ENCODE assay signal across 10 mouse cellular contexts in genomic region chr10:80421651-80422472, GRCm38 (mm10). TPM values are rescaled to one million over a fixed set of nuclear protein-coding genes. Genes with fewer than 3 reads are reported as not detected.
A peak's percentile ranks its signal among the peaks of the same experiment; 100 is the strongest.
DNase-seq lines count a peak whose midpoint lies in the region; ATAC-seq lines count a peak whose summit lies in the region.
"Had no signal": no experiment of that assay in that cellular context is flagged by ENCODE, and none has a peak within 500 bp of the region (broad histone marks: within the 10 kb centered on the region; RNA-seq: fewer than 3 reads in every experiment).

No protein-coding gene starts in this region.

- H3K27ac ChIP-seq in heart, embryonic 12.5 days (ENCODE audit: poor library complexity, severe bottlenecking), result peak overlapping the region; percentile 30; the same call in 1 of the 2 replicates
- peak overlapping the region; percentile 48; the same call in 1 of the 2 replicates for H3K27ac ChIP-seq in intestine, embryonic 15.5 days
- peak overlapping the region; percentile 10; the same call in 1 of the 2 replicates for H3K27ac ChIP-seq in neural tube, embryonic 15.5 days (replicated peaks)
- H3K27ac ChIP-seq: heart, embryonic 15.5 days had no signal

- DNase-seq in heart, postnatal 4 days, result no peak
- peak; percentile 67 to 72 for DNase-seq in adrenal gland, postnatal 36 days
- no peak for DNase-seq in frontal cortex, adult 2 months (ENCODE audit: extremely low spot score in 1 of 2, low spot score in 1 of 2)
- no peak for DNase-seq in lung, postnatal 25 days (ENCODE audit: low spot score)

- H3K4me3 ChIP-seq in heart, embryonic 12.5 days, result no peak overlapping the region
- H3K4me3 ChIP-seq in intestine, embryonic 15.5 days (replicated peaks), result no peak overlapping the region
- no peak overlapping the region for H3K4me3 ChIP-seq in neural tube, embryonic 15.5 days (replicated peaks)
- H3K4me3 ChIP-seq: heart, embryonic 15.5 days had no signal

- H3K4me2 ChIP-seq in heart, embryonic 12.5 days, result no peak overlapping the region
- H3K4me2 ChIP-seq in intestine, embryonic 15.5 days (replicated peaks), result peak overlapping the region; percentile 43
- no peak overlapping the region for H3K4me2 ChIP-seq in neural tube, embryonic 15.5 days
- H3K4me2 ChIP-seq: heart, embryonic 15.5 days had no signal

- no peaks in the 10 kb centered on the region for H3K27me3 ChIP-seq in heart, embryonic 12.5 days (replicated peaks)
- no peaks in the 10 kb centered on the region for H3K27me3 ChIP-seq in intestine, embryonic 15.5 days (replicated peaks)
- no peaks in the 10 kb centered on the region for H3K27me3 ChIP-seq in neural tube, embryonic 15.5 days (replicated peaks)
- H3K27me3 ChIP-seq: CH12.LX; heart, embryonic 15.5 days had no signal

- 75% methylated on average over 9 of the region's 9 CpGs for WGBS in heart, embryonic 12.5 days
- WGBS in intestine, embryonic 15.5 days, result 69% methylated on average over 9 of the region's 9 CpGs
- WGBS in neural tube, embryonic 15.5 days, result 74% methylated on average over 9 of the region's 9 CpGs

- peak; percentile 87 for ATAC-seq in heart, embryonic 12.5 days (ENCODE audit: insufficient number of reproducible peaks, low FRiP score)
- peak; percentile 68 for ATAC-seq in intestine, embryonic 15.5 days
- ATAC-seq in neural tube, embryonic 15.5 days (ENCODE audit: low FRiP score), result no peak
- ATAC-seq in cerebellum, adult (ENCODE audit: insufficient number of reproducible peaks, low FRiP score, low TSS enrichment), result no peak

- peaks cover 89% of the 10 kb centered on the region for H3K36me3 ChIP-seq in heart, embryonic 12.5 days
- peaks cover 69% of the 10 kb centered on the region for H3K36me3 ChIP-seq in intestine, embryonic 15.5 days
- H3K36me3 ChIP-seq in neural tube, embryonic 15.5 days, result peaks cover 71% of the 10 kb centered on the region

- peaks cover 12% of the 10 kb centered on the region; the same call in 1 of the 2 replicates for H3K9me3 ChIP-seq in heart, embryonic 12.5 days (replicated peaks)
- H3K9me3 ChIP-seq in intestine, embryonic 15.5 days, result no peaks in the 10 kb centered on the region
- no peaks in the 10 kb centered on the region for H3K9me3 ChIP-seq in neural tube, embryonic 15.5 days (replicated peaks)
- H3K9me3 ChIP-seq: heart, embryonic 15.5 days had no signal

- peaks cover 50% of the 10 kb centered on the region for H3K4me1 ChIP-seq in heart, embryonic 12.5 days (replicated peaks)
- H3K4me1 ChIP-seq in intestine, embryonic 15.5 days (replicated peaks), result peaks cover 52% of the 10 kb centered on the region
- peaks cover 33% of the 10 kb centered on the region for H3K4me1 ChIP-seq in neural tube, embryonic 15.5 days

- H3K9ac ChIP-seq in heart, embryonic 12.5 days, result no peak overlapping the region
- H3K9ac ChIP-seq in intestine, embryonic 15.5 days, result no peak overlapping the region
- no peak overlapping the region for H3K9ac ChIP-seq in neural tube, embryonic 15.5 days (replicated peaks)
- H3K9ac ChIP-seq: heart, embryonic 15.5 days had no signal

RNA-seq across cellular contexts. Expression of gene Tcf3, which starts 11.6 kb away (rescaled TPM):
- 85.8 and 89.4 TPM in 2 replicates for polyA plus RNA-seq in heart, embryonic 12.5 days (2016; fragmentation: Nextera tagmentation; extraction: Ambion mirVana)
- total RNA-seq in heart, postnatal 4 days (2021), result 10 to 100 TPM; 58.6 to 60.1 TPM
- 10 to 100 TPM; 48.2 to 64.3 TPM for total RNA-seq in adrenal gland, postnatal 36 days (2021)
- polyA plus RNA-seq in intestine, embryonic 15.5 days (2015; fragmentation: Nextera tagmentation; extraction: Ambion mirVana), result 91.7 and 94.2 TPM in 2 replicates
- polyA plus RNA-seq in neural tube, embryonic 15.5 days (2015; fragmentation: Nextera tagmentation; extraction: Ambion mirVana), result 33.4 and 51.7 TPM in 2 replicates
- 33.5 and 34.2 TPM in 2 replicates for polyA plus RNA-seq in frontal cortex, adult 2 months (2012; rRNA removed)

RNA-seq across cellular contexts. Expression of gene Uqcr11, which starts 15.2 kb away (rescaled TPM):
- polyA plus RNA-seq in heart, embryonic 12.5 days (2016; fragmentation: Nextera tagmentation; extraction: Ambion mirVana), result 951 and 1,026 TPM in 2 replicates
- total RNA-seq in heart, postnatal 4 days (2021), result 1,000 to 10,000 TPM; 1,257 to 1,372 TPM
- 100 to 1,000 TPM; 876 to 886 TPM for total RNA-seq in adrenal gland, postnatal 36 days (2021)
- polyA plus RNA-seq in intestine, embryonic 15.5 days (2015; fragmentation: Nextera tagmentation; extraction: Ambion mirVana), result 890 and 1,161 TPM in 2 replicates
- polyA plus RNA-seq in neural tube, embryonic 15.5 days (2015; fragmentation: Nextera tagmentation; extraction: Ambion mirVana), result 731 and 790 TPM in 2 replicates
- polyA plus RNA-seq in frontal cortex, adult 2 months (2012; rRNA removed), result 1,306 and 1,773 TPM in 2 replicates

RNA-seq across cellular contexts. Expression of gene Mbd3, which starts 22.5 kb away (rescaled TPM):
- polyA plus RNA-seq in heart, embryonic 12.5 days (2016; fragmentation: Nextera tagmentation; extraction: Ambion mirVana), result 176 and 181 TPM in 2 replicates
- 100 to 1,000 TPM; 137 to 140 TPM for total RNA-seq in heart, postnatal 4 days (2021)
- 100 to 1,000 TPM; 140 to 148 TPM for total RNA-seq in adrenal gland, postnatal 36 days (2021)
- 180 and 201 TPM in 2 replicates for polyA plus RNA-seq in intestine, embryonic 15.5 days (2015; fragmentation: Nextera tagmentation; extraction: Ambion mirVana)
- polyA plus RNA-seq in neural tube, embryonic 15.5 days (2015; fragmentation: Nextera tagmentation; extraction: Ambion mirVana), result 195 and 209 TPM in 2 replicates
- polyA plus RNA-seq in frontal cortex, adult 2 months (2012; rRNA removed), result 200 and 215 TPM in 2 replicates

RNA-seq across cellular contexts. Expression of gene Mex3d, which starts 34.4 kb away (rescaled TPM):
- polyA plus RNA-seq in heart, embryonic 12.5 days (2016; fragmentation: Nextera tagmentation; extraction: Ambion mirVana), result 6.1 and 6.2 TPM in 2 replicates
- 10 to 100 TPM; 20.2 to 22.2 TPM for total RNA-seq in heart, postnatal 4 days (2021)
- total RNA-seq in adrenal gland, postnatal 36 days (2021), result 10 to 100 TPM; 22.4 to 29.9 TPM
- polyA plus RNA-seq in intestine, embryonic 15.5 days (2015; fragmentation: Nextera tagmentation; extraction: Ambion mirVana), result 5.5 and 6.9 TPM in 2 replicates
- polyA plus RNA-seq in neural tube, embryonic 15.5 days (2015; fragmentation: Nextera tagmentation; extraction: Ambion mirVana), result 9.1 and 14.0 TPM in 2 replicates
- 17.2 and 17.7 TPM in 2 replicates for polyA plus RNA-seq in frontal cortex, adult 2 months (2012; rRNA removed)

Comparison
In these comparisons a context has a peak if more than half of its experiments do, and no peak if none do; other contexts are left out.
1. ATAC-seq: peak in heart, embryonic 12.5 days (single experiment) and intestine, embryonic 15.5 days (single experiment); none in neural tube, embryonic 15.5 days (single experiment) and cerebellum, adult (single experiment).
2. DNase-seq: peak in adrenal gland, postnatal 36 days (2 of 2); none in heart, postnatal 4 days (single experiment), frontal cortex, adult 2 months (0 of 2) and lung, postnatal 25 days (single experiment).
3. Peak in every context shown above with its lines, with median percentiles within 50 percentile points of each other: H3K27ac ChIP-seq.